Mouse (Mus musculus): ENCODE data around the gene Rps15. TPM values are rescaled to one million over a fixed set of nuclear protein-coding genes. Genes with fewer than 3 reads are reported as not detected.

Rps15 gene
- total RNA-seq, 2 experiments from 2014 or later = 1,162 to 1,195 TPM

DNA sequence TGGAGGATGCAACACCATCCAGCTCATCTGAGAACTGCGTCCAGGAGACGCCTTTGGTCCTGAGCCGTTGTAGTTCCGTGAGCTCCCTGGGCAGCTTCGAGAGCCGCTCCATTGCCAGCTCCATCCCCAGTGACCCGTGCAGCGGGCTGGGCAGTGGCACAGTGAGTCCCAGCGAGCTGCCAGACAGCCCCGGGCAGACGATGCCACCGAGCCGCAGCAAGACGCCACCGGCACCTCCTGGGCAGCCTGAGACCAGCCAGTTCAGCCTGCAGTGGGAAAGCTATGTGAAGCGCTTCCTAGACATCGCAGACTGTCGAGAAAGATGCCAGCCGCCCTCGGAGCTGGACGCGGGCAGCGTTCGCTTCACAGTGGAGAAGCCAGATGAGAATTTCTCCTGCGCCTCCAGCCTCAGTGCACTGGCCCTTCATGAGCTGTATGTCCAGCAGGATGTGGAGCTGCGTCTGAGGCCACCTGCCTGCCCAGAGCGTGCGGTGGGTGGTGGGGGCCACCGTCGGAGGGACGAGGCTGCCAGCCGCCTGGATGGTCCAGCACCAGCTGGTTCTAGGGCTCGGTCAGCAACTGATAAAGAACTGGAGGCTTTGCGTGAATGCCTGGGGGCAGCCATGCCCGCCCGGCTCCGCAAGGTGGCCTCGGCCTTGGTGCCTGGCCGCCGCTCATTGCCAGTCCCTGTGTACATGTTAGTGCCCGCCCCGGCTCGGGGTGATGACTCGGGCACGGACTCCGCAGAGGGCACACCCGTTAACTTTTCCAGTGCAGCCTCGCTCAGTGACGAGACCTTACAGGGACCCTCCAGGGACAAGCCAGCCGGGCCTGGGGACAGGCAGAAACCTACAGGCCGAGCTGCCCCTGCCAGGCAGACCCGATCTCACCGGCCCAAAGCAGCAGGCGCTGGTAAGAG, 20.6 kb downstream of the Rps15 start:
- no peak for DNase-seq (ENCODE audit: low spot score in 2 of 2)

GRCm38 (mm10) chr10:80313627-80314201, 21.5 kb downstream of the Rps15 start:
- no peak for DNase-seq (ENCODE audit: low spot score in 2 of 2)

DNA sequence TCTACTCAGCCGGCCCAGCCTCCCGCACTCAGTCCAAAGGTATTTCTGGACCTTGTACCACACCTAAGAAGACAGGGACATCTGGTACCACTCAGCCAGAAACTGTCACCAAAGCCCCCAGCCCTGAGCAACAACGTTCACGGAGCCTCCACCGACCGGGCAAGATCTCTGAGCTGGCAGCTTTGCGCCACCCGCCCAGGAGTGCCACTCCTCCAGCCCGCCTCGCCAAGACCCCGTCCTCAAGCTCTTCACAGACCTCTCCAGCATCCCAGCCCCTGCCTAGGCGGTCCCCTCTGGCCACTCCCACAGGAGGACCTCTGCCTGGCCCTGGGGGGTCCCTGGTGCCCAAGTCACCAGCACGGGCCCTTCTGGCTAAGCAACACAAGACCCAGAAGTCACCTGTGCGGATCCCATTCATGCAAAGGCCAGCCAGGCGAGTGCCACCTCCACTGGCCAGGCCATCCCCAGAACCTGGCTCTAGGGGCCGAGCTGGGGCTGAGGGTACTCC, 22.3 kb downstream of the Rps15 start:
- DNase-seq (ENCODE audit: low spot score in 2 of 2) = no peak

GRCm38 (mm10) chr10:80315315-80315714, 23.1 kb downstream of the Rps15 start:
- DNase-seq (ENCODE audit: low spot score in 2 of 2) = no peak

DNA sequence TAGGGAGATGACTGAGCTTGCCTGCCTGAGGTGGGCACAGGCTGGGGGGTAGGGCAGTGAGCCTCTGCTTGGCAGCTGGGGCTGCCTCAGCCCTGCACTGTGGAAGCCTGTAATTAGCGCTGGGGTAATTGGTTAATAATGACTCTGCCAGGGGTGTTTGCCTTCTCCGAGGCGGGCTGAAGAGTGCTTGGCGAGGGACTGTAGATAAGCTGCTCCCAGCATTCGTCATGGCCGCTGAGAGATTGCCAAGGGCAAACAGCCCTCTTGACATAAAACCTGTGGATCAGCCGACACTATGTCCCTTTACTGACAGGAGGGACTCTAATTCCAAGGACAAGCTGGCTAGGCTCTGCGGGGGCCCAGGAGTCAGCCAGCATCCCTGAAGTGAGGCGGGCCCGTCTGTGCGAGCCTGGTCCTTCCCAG, 24.1 kb downstream of the Rps15 start:
- no peak for DNase-seq (ENCODE audit: low spot score in 2 of 2)

- DNase-seq (ENCODE audit: low spot score in 2 of 2) = no peak
Measured at GRCm38 (mm10) chr10:80317011-80317410, 24.8 kb downstream of the Rps15 start.

GRCm38 (mm10) chr10:80320340-80320760, 28.1 kb downstream of the Rps15 start, which contains the start of gene 2310011J03Rik:
Gene 2310011J03Rik, minus strand, starts transcription at chr10:80320537.
- peak; percentile 84 for DNase-seq (ENCODE audit: low spot score in 2 of 2)

- no peak for DNase-seq (ENCODE audit: low spot score in 2 of 2)
Measured at GRCm38 (mm10) chr10:80321014-80321669, 28.9 kb downstream of the Rps15 start.

GRCm38 (mm10) chr10:80321670-80322581, 29.7 kb downstream of the Rps15 start:
- DNase-seq (ENCODE audit: low spot score in 2 of 2) = no peak

- peak in 1 of 2 experiments; percentile 47 for DNase-seq (ENCODE audit: low spot score in 2 of 2)
Measured at GRCm38 (mm10) chr10:80322811-80323211, 30.6 kb downstream of the Rps15 start.

DNA sequence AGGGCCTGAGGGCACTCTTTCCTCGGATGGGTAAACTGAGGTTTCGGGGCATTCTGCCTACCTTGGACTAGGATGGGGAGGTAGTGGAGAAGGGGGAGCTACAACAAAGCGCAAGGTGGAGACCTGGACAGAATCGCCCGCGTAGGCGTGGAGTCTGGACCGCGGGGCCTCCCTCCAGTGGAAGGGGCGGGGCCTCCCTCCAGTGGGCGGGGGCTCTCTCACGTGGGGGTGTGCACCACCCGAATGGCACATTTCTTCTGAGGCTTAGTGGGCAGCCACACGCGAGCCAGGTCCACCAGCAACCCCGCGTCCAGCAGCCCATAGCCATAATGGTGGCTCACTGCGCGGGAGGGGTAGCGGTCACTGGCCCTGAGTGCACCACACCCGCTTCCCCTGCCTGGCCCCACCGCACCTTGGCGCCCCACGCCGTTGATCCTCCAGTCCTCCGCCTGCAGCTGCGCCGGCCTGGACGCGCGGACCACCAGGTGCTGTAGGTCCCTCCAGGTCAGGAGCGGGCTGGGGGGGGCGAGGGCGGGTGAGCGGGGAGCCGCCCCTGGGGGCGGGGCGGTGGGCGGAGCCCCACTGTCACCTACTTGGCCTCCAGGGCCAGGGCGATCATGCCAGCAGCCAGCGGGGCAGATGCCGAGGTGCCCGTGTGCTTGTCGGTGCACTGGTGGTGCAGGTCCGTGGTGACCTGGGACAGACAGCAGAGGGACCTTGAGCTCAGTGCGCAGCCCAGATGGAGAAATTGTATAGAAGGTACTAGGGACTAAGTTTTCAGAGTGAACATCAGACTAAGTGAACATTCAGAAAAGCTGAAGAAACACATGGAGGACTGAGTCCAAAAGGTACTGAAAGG, 31.2 kb downstream of the Rps15 start:
- peak; percentile 78 to 81 for DNase-seq (ENCODE audit: low spot score in 2 of 2)

GRCm38 (mm10) chr10:80324120-80325037, 32.1 kb downstream of the Rps15 start:
- DNase-seq (ENCODE audit: low spot score in 2 of 2) = no peak

- no peak for DNase-seq (ENCODE audit: low spot score in 2 of 2)
Measured at GRCm38 (mm10) chr10:80325045-80325444, 32.8 kb downstream of the Rps15 start.

DNA sequence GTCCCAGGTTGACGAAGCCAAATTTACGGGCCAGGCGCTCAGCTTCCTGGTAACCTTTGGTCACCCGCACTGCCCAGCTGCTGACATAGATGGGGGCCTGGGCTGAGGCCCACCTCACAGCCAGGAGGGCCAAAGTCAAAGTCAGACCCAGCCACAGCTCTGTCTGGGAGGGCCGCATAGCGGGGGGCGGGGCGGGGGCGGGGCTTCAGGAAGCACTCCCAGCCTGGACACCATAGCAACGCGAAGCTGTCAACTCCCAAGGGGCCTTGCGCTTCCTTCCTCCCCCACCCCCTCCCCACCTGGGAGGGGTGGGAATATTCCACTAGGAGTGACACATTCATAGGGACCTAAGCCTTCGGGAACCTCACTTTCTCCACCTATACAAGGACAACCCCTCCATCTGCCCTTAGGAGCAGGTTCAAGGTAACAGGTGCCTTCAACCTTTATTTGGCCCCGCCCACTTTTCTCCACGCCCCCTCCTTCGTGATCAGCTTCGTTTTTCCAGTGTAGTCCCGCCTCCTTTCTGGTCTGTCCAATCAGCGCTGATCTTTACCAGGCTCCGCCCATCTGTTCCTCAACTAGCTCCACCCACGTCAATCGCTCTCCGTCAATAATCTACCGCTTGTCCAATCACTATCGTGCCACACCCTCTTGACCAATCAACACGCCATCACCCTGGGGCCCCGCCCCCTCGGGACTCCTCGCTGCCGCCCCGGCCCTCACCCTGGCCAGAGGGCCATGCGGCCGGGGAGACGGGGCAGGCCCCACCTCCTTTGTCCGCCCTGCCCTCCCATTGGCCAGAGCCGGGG, 37.2 kb downstream of the Rps15 start, which contains the start of the genes Pcsk4 and Reep6:
Pcsk4 (minus strand) TSS at position 226 of the 809 bp plus-strand sequence.
Reep6 (plus strand) TSS at position 681 of the 809 bp plus-strand sequence.
- peak; percentile 87 to 88 for DNase-seq (ENCODE audit: low spot score in 2 of 2)

DNA sequence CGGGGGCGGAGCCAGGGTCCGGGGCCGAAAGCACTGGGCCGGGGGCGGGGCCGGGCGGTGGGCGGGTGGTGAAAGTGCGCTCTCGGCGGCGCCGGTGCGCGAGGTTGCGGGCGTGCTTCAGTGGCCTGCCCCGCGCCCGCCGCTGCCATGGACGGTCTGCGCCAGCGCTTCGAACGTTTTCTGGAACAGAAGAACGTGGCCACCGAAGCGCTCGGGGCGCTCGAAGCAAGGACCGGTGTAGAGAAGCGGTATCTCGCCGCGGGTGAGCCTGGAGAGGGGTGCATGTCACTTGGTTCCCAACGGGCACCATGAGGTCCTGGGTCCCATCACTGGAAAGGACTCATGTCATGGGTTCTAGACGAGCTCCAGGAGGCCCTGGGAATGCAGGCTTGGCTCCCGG, 37.8 kb downstream of the Rps15 start:
- DNase-seq (ENCODE audit: low spot score in 2 of 2) = no peak

DNA sequence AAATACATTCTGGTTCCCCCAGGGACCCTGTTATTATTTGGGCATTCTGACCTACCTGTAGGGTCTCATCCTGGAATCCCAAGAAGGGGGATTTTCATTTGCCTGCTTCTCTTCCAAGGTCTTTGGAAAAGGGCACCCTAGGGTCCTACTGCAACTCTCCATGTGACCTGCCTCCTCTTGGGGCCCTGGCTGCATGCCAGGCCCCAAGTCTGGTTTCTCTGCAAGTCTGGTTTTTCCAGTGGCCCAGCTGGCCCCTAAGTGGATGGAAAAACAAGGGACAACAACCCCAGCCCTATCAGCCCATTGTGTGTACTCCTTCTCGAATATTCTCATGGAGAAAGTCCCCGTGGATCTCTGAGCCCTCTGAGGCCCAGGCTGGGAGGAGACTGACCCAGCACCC, 38.6 kb downstream of the Rps15 start:
- no peak for DNase-seq (ENCODE audit: low spot score in 2 of 2)
